Mouse (Mus musculus) kidney, embryonic 15.5 days (tissue): ENCODE results near the gene Cers2. TPM values are rescaled to one million over a fixed set of nuclear protein-coding genes. Genes with fewer than 3 reads are reported as not detected.
"Not testable (repeated sequence)": the region's sequence is repeated elsewhere in the genome, so short reads cannot be mapped to it uniquely, and the experiment has no call there.

ENCODE experiments used
- ATAC-seq: fragments of 200-750 bp; cut with Nextera tagmentation; replicated peaks from 2 replicates; pipeline ENCODE4 v1.8.0; 2017; ENCODE audit warnings: moderate TSS enrichment; ENCODE audit not compliant: low FRiP score
- H3K27ac ChIP-seq: fragments of 300-500 bp; sonication (generic); 2 replicates; pipeline ENCODE4 v1.5.1; 2015; ENCODE audit warnings: mild to moderate bottlenecking, inconsistent platforms
- H3K27me3 ChIP-seq: fragments of 300-500 bp; sonication (generic); 2 replicates; pipeline ENCODE4 v1.6.1; 2015; ENCODE audit warnings: inconsistent platforms
- H3K36me3 ChIP-seq: fragments of 300-500 bp; sonication (generic); 2 replicates; pipeline ENCODE4 v1.6.1; 2015; ENCODE audit warnings: inconsistent platforms
- H3K4me1 ChIP-seq: fragments of 300-500 bp; sonication (generic); 2 replicates; pipeline ENCODE4 v1.6.1; 2015; ENCODE audit warnings: inconsistent platforms
- H3K4me2 ChIP-seq: fragments of 300-500 bp; sonication (generic); 2 replicates; pipeline ENCODE4 v1.6.1; 2015; ENCODE audit warnings: moderate library complexity, mild to moderate bottlenecking, inconsistent platforms
- H3K4me3 ChIP-seq: fragments of 300-500 bp; sonication (generic); replicated peaks from 2 replicates; pipeline ENCODE4 v1.5.1; 2015; ENCODE audit warnings: mild to moderate bottlenecking, inconsistent platforms
- H3K9ac ChIP-seq: fragments of 300-500 bp; sonication (generic); 2 replicates; pipeline ENCODE4 v1.6.1; 2015; ENCODE audit warnings: mild to moderate bottlenecking, inconsistent platforms
- H3K9me3 ChIP-seq: fragments of 300-500 bp; sonication (generic); replicated peaks from 2 replicates; pipeline ENCODE4 v1.6.1; 2016; ENCODE audit warnings: inconsistent platforms
- WGBS: fragments of 180-500 bp; shearing (Covaris S2); methylation state at CpG from one replicate; pipeline ENCODE4 v1.1.7; 2015; ENCODE audit warnings: mixed read lengths; 5-methylcytosine and 5-hydroxymethylcytosine counted together
- polyA plus RNA-seq: library from polyadenylated mRNA; unstranded; fragments of >200 nt; fragmentation: Nextera tagmentation; extraction: Ambion mirVana; gene quantifications from 2 replicates; pipeline ENCODE4 v1.2.1, GENCODE M21; 2015

Cers2 gene
- polyA plus RNA-seq, 1 experiment from 2014 or later = 181 TPM

GRCm38 (mm10) chr3:95355911-95356544, 41.4 kb downstream of the Cers2 start:
- H3K9ac ChIP-seq, ATAC-seq: not testable (repeated sequence)
- 28% methylated on average over 11 of the region's 19 CpGs for WGBS

GRCm38 (mm10) chr3:95356701-95357449, 42.3 kb downstream of the Cers2 start, which contains the start of gene Setdb1:
Gene Setdb1, minus strand, starts transcription at chr3:95357202.
- H3K4me1 ChIP-seq, H3K9me3 ChIP-seq, H3K27ac ChIP-seq, H3K27me3 ChIP-seq: not testable (repeated sequence)
- under 1% methylated on average over 35 of the region's 57 CpGs for WGBS
- H3K9ac ChIP-seq = peak within 1 kb of the TSS; percentile 49
- peaks cover 21% of the 10 kb centered on the region for H3K36me3 ChIP-seq
- H3K4me2 ChIP-seq = peak within 1 kb of the TSS; percentile 50
- H3K4me3 ChIP-seq = peak within 1 kb of the TSS; percentile 52
- ATAC-seq = peak; percentile 95

More at GRCm38 (mm10) chr3:95355911-95356544, 41.4 kb downstream of the Cers2 start:
- H3K36me3 ChIP-seq = peaks cover 28% of the 10 kb centered on the region
- not testable (repeated sequence) for H3K27ac ChIP-seq, H3K4me1 ChIP-seq, H3K9me3 ChIP-seq, H3K27me3 ChIP-seq
- peak overlapping the region; percentile 52 for H3K4me3 ChIP-seq
- peak overlapping the region; percentile 50 for H3K4me2 ChIP-seq

GRCm38 (mm10) chr3:95357746-95358145, 43.2 kb downstream of the Cers2 start:
- Histone ChIP-seq H3K4me1 (0 out of 2 replicates have a peak, but pooled peaks cover 5% of the 10 kb centered on the region), H3K27ac (no peak overlapping the region), H3K9ac (no peak overlapping the region), H3K9me3 (no peaks in the 10 kb centered on the region), H3K27me3 (no peaks in the 10 kb centered on the region), H3K4me3 (no peak overlapping the region), H3K36me3 (peaks cover 12% of the 10 kb centered on the region), H3K4me2 (no peak overlapping the region)
- no peak for ATAC-seq
- WGBS = 91% methylated on average over 2 of the region's 2 CpGs

- WGBS = 69% methylated on average over 3 of the region's 3 CpGs
- H3K4me3 ChIP-seq, H3K4me2 ChIP-seq, H3K27ac ChIP-seq, H3K27me3 ChIP-seq, H3K9ac ChIP-seq, H3K9me3 ChIP-seq, H3K4me1 ChIP-seq, ATAC-seq, H3K36me3 ChIP-seq: not testable (repeated sequence)
These were observed 45.7 kb downstream of the Cers2 start for GRCm38 (mm10) chr3:95360276-95360675.

- Histone ChIP-seq H3K27ac (no peak overlapping the region), H3K4me1 (no peaks in the 10 kb centered on the region), H3K27me3 (no peaks in the 10 kb centered on the region), H3K9me3 (no peaks in the 10 kb centered on the region), H3K4me2 (no peak overlapping the region), H3K9ac (no peak overlapping the region), H3K4me3 (no peak overlapping the region), H3K36me3 (no peaks in the 10 kb centered on the region)
- ATAC-seq = no peak
These were observed 55.5 kb downstream of the Cers2 start for GRCm38 (mm10) chr3:95370101-95370500.

Other genes with a start within 250 kb of the Cers2 start
- 19.9 and 20.8 TPM in 2 replicates for gene Pip5k1a, start 207.9 kb upstream of the Cers2 start, polyA plus RNA-seq
- gene Vps72, start 203.8 kb upstream of the Cers2 start, polyA plus RNA-seq = 168 and 184 TPM in 2 replicates
- 0.93 and 1.9 TPM in 2 replicates for gene Tmod4, start 190.3 kb upstream of the Cers2 start, polyA plus RNA-seq
- 67.7 and 71.6 TPM in 2 replicates for gene Scnm1, start 180.8 kb upstream of the Cers2 start, polyA plus RNA-seq
- gene Lysmd1, start 180.7 kb upstream of the Cers2 start, polyA plus RNA-seq = 14.5 and 15.5 TPM in 2 replicates
- gene Tnfaip8l2, start 172.4 kb upstream of the Cers2 start, polyA plus RNA-seq = 2.7 and 2.9 TPM in 2 replicates
- 3.9 and 4.5 TPM in 2 replicates for gene Sema6c, start 154.3 kb upstream of the Cers2 start, polyA plus RNA-seq
- gene Gabpb2, start 96.9 kb upstream of the Cers2 start, polyA plus RNA-seq = 10.0 and 10.6 TPM in 2 replicates
- gene Cdc42se1, start 86.1 kb upstream of the Cers2 start, polyA plus RNA-seq = 87.4 and 92.0 TPM in 2 replicates
- gene Mllt11, start 82.6 kb upstream of the Cers2 start, polyA plus RNA-seq = 12.9 and 16.0 TPM in 2 replicates
- 0.50 and 0.53 TPM in 2 replicates for gene Gm128, start 73.2 kb upstream of the Cers2 start, polyA plus RNA-seq
- gene Bnipl, start 63.6 kb upstream of the Cers2 start, polyA plus RNA-seq = 1.2 and 1.4 TPM in 2 replicates
- 39.2 and 46.2 TPM in 2 replicates for gene Mindy1, start 33.4 kb upstream of the Cers2 start, polyA plus RNA-seq
- gene Prune1, start 32.7 kb upstream of the Cers2 start, polyA plus RNA-seq = 21.6 and 22.5 TPM in 2 replicates
- gene Anxa9, start 7.6 kb upstream of the Cers2 start, polyA plus RNA-seq = 6.2 and 6.5 TPM in 2 replicates
- 42.6 and 45.2 TPM in 2 replicates for gene Setdb1, start 42.4 kb downstream of the Cers2 start, polyA plus RNA-seq
- gene 4930558C23Rik, start 88.0 kb downstream of the Cers2 start, polyA plus RNA-seq = 0.23 TPM in 1 of 2 replicates, not detected in the other
- gene Arnt, start 119.6 kb downstream of the Cers2 start, polyA plus RNA-seq = 42.5 and 43.1 TPM in 2 replicates
- 9.4 and 43.4 TPM in 2 replicates for gene Ctsk, start 184.5 kb downstream of the Cers2 start, polyA plus RNA-seq
- 12.7 and 14.6 TPM in 2 replicates for gene Ctss, start 212.0 kb downstream of the Cers2 start, polyA plus RNA-seq
- not detected in 2 replicates for gene Hormad1, start 244.9 kb downstream of the Cers2 start, polyA plus RNA-seq